Mouse (Mus musculus): ENCODE data around the gene Crabp1.

Gene Crabp1

GRCm38 (mm10) chr9:54776451-54776982 lies 12.0 kb downstream of the Crabp1 start:
- DNase-seq, result no peak

GRCm38 (mm10) chr9:54779280-54779679 lies 14.7 kb downstream of the Crabp1 start:
- no peak for DNase-seq

- DNase-seq, result no peak
Observed at GRCm38 (mm10) chr9:54782504-54782903, 18.0 kb downstream of the Crabp1 start.

- no peak for DNase-seq
Observed at GRCm38 (mm10) chr9:54784003-54784402, 19.5 kb downstream of the Crabp1 start.

GRCm38 (mm10) chr9:54785215-54785614 lies 20.7 kb downstream of the Crabp1 start:
- no peak for DNase-seq

GRCm38 (mm10) chr9:54786083-54786482 lies 21.5 kb downstream of the Crabp1 start:
- DNase-seq, result no peak

GRCm38 (mm10) chr9:54787760-54788159 lies 23.2 kb downstream of the Crabp1 start:
- no peak for DNase-seq

- DNase-seq, result no peak
Observed at GRCm38 (mm10) chr9:54790271-54790670, 25.7 kb downstream of the Crabp1 start.

- no peak for DNase-seq
Observed at GRCm38 (mm10) chr9:54801460-54801961, 37.0 kb downstream of the Crabp1 start.

- no peak for DNase-seq
Observed at GRCm38 (mm10) chr9:54802749-54803679, 38.5 kb downstream of the Crabp1 start.

GRCm38 (mm10) chr9:54804351-54804750 lies 39.8 kb downstream of the Crabp1 start:
- DNase-seq, result no peak

GRCm38 (mm10) chr9:54807761-54808160 lies 43.2 kb downstream of the Crabp1 start:
- no peak for DNase-seq

- no peak for DNase-seq
Observed at GRCm38 (mm10) chr9:54809953-54810352, 45.4 kb downstream of the Crabp1 start.

- DNase-seq, result no peak
Observed at GRCm38 (mm10) chr9:54816508-54817201, 52.1 kb downstream of the Crabp1 start.

GRCm38 (mm10) chr9:54821442-54822100 lies 57.0 kb downstream of the Crabp1 start:
- peak; percentile 32 for DNase-seq
